Mouse (Mus musculus): ENCODE results near the gene Oscar. TPM values are rescaled to one million over a fixed set of nuclear protein-coding genes. Genes with fewer than 3 reads are reported as not detected.

Oscar gene
- under 1 TPM; 0.54 to 0.99 TPM for total RNA-seq (2021)

- no peak for DNase-seq (ENCODE audit: extremely low spot score in 1 of 2, low spot score in 1 of 2)
These were observed at the start of gene Oscar for GRCm38 (mm10) chr7:3616057-3616388. Oscar (minus strand) TSS chr7:3616157.

DNA sequence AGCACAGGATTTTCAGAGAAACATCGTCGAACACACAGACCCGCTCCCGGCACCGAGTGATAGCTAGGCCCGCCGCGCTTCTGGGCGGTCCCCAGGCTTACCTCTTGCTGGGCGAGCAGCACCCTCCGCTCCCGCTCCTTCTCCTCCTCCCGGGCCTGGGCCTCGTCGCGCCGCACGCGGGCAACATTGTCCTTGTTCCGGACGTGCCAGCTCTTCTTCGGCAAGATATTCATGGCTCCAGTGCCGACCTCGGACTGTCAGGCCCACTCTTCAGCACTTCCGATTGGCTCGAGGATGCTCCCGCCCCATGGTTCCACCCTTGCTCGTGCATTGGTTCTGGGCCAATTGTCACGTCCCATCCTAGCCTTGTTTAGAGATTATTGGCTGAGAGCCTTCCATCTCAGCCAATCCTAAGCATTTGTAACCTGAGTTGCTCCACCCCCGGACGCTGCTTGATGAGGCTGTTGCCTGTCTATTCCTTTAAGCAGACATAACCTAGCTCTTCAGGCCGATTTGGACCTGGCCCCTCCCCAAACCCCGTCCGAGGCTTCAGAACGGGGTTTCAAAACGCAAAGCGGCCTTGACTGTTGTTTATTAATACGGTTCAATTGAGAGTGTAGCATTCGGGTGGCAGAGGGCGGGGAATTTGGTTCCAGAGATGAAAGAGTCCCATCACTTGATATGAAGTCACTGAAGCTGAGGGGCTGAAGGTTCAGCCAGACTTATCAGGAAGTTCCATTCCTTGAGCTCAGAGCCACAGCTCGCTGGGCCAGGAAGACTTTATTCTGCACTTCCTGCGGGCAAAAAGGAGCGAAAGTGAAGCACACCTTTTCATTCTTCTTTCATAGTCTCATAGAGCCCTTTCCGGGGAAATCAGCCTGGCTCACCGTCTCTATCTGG, 49.5 kb upstream of the Oscar start, which contains the start of gene Leng1:
Gene Leng1 (minus strand): TSS at position 626 of the 900 bp plus-strand sequence.
- DNase-seq (ENCODE audit: extremely low spot score in 1 of 2, low spot score in 1 of 2): peak; percentile 84 to 86

GRCm38 (mm10) chr7:3664524-3665214, 48.7 kb upstream of the Oscar start:
- DNase-seq (ENCODE audit: extremely low spot score in 1 of 2, low spot score in 1 of 2): no peak

GRCm38 (mm10) chr7:3658578-3658977, 42.6 kb upstream of the Oscar start:
- DNase-seq (ENCODE audit: extremely low spot score in 1 of 2, low spot score in 1 of 2): no peak

DNA sequence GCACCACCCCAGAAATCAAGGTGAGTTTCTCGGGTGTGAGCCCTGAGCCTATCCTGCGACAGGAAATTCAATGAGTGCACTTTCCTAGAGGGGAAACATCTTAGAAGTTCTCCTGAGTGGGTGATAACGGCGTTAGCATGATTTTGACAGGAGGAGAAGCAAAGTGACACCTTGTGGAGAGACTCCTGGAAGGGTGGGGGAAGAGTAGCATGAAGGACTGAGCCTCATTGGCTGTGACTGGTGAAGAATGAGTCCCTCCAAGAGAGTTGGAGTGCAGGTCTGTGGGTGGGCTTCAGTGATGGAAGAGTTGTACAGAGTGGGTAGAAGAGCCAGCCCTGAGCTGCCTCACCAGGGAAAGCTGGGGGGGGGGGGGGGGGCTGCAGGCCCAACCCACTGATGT, 41.0 kb upstream of the Oscar start:
- DNase-seq (ENCODE audit: extremely low spot score in 1 of 2, low spot score in 1 of 2): no peak

DNA sequence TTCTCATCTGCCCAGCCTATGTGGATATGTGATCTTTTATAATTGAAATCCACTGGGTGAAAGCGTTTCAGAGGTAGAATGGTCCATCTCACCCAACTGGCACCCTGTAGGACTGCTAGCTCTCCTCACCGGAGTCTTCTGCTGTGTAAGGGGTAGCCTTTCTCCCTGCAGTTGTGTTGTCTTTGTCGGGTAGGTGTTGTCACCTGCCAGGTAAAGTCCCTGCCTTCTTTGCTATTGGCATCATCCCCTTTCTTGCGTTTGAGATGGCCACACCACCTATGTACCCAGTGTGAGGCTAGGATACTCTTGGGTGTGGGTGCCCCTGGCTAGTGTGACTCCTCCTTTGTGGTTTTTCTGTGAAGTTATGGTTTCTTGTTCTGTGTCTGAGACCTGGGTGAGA, 30.7 kb upstream of the Oscar start:
- DNase-seq (ENCODE audit: extremely low spot score in 1 of 2, low spot score in 1 of 2): no peak

- DNase-seq (ENCODE audit: extremely low spot score in 1 of 2, low spot score in 1 of 2): no peak
These were observed 30.2 kb upstream of the Oscar start for GRCm38 (mm10) chr7:3646188-3646587.

DNA sequence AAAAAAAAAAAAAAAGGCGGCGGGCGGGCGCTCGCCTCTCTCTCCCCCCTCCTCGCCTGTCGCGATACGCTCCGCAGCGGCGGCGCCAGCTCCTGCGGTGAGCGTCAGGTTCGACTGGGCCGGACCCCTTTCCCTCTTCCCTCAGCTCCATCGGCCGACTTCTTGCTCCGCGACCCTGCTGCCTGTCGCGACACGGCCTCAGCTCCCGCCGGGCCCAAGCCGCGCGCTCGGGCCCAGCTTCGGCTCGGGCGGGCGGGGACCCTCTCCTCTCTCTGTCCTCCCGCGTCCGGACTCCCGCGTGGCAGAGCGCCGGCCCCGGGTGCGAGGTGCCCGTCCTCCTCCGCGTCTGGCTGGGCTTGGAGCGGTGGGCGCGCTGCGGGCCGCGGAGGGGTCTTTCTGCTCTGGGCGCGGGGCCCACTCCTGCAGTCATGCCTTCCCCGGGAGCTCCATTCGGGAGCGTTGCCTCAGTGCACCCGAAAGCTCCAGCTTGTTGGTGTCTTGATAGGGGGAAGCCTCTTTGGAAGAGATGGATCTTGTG, 29.6 kb upstream of the Oscar start:
- no peak for DNase-seq (ENCODE audit: extremely low spot score in 1 of 2, low spot score in 1 of 2)

GRCm38 (mm10) chr7:3644672-3645487, 28.9 kb upstream of the Oscar start, which contains the start of gene Cnot3:
Cnot3 (plus strand) TSS chr7:3645268.
- DNase-seq (ENCODE audit: extremely low spot score in 1 of 2, low spot score in 1 of 2): peak; percentile 87 to 93

DNA sequence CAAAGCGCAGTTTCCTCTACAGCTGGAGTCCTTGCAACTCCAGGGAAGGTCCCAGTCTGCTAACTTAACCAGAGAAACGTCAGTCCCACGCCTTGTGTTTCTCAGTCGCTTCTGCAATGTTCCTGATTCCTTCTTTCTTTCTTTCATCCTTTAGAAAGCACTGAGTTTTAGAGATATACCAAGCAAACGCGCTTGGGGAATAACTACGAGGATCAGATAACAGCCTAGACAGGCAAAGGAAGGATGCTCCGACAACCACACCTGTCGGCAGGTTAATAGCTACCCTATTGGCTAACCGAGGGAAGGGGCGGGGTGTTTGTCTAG, 28.4 kb upstream of the Oscar start:
- peak in 1 of 2 experiments; percentile 81 for DNase-seq (ENCODE audit: extremely low spot score in 1 of 2, low spot score in 1 of 2)

DNA sequence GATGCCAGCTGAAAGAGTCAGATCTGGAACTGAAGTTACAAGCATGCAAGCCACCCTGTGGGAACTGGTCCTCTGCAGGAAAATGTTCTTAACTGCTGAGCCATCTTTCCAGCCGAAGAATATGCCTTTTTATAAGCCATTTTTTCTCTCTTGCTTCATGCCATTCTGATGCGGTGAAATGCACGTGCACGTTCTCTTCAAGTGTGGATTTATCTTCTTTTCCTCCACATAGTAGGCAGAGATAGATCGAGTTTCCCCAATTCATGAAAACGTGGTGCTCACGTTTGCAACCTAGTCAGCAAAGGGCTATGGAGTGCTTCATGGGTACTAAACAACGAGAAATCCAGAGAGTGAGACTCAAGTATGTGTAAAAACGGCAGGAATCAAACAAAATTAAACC, 27.9 kb upstream of the Oscar start:
- no peak for DNase-seq (ENCODE audit: extremely low spot score in 1 of 2, low spot score in 1 of 2)

GRCm38 (mm10) chr7:3643412-3643811, 27.5 kb upstream of the Oscar start:
- DNase-seq (ENCODE audit: extremely low spot score in 1 of 2, low spot score in 1 of 2): no peak

DNA sequence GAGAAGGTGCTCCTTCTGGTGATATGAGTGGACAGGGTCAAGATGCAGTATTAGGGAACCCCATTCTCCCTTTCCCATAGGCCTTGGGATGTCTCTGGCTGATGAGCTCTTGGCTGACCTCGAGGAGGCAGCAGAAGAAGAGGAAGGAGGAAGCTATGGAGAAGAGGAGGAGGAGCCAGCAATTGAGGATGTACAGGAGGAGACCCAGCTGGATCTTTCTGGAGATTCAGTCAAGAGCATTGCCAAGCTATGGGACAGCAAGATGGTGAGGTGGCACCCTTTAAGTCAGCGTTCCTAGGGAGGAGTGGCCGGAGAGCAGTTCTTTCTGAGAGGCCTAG, 14.5 kb upstream of the Oscar start:
- no peak for DNase-seq (ENCODE audit: extremely low spot score in 1 of 2, low spot score in 1 of 2)

DNA sequence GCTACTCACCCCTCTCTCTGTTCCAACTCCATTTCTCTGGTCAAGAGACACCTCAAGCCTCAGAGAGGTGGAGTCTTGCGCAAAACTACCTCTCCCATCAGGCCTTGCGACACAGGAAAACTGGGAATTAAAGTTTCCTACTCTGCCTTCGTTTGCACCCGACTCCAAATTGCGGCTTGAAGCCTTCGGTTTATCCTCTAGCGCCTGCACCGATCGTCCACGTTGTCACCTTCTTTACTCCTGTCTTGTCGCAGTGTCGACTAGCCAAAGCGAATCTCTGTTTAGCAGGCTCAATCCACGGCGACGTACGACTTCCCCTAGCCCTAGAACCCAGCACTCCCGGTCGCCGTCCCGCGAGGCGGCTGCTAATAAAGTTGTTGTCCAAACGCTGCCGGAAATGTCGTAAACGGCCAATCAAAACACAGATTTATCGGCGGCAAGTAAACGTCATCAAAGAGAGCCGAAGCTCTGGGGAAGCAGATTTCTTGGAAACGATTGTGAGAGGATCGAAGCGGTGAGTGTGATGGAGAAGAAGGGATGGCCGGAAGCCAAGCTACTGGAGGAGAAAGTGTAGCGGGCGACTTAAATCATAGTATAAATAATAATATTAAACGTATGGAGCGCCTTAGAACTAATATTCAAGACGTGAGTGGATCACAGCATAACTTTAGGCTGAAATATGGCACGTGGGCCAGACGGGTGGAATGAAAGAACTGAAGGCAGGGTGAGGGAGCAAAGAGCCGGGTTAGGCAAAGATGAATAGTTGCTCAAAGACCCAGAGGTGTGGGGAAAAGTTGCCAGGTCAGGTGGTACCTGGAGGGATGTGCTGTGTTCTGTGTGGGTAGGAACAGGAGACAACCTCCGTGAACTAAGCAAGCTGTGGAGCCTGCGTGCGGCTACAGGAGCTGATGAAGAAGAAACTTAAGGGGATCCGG, 13.9 kb upstream of the Oscar start, which contains the start of the genes Tfpt and Prpf31:
Gene Tfpt (minus strand): TSS at position 387 of the 935 bp plus-strand sequence.
Gene Prpf31 (plus strand): TSS at position 443 of the 935 bp plus-strand sequence.
- peak; percentile 82 to 92 for DNase-seq (ENCODE audit: extremely low spot score in 1 of 2, low spot score in 1 of 2)

DNA sequence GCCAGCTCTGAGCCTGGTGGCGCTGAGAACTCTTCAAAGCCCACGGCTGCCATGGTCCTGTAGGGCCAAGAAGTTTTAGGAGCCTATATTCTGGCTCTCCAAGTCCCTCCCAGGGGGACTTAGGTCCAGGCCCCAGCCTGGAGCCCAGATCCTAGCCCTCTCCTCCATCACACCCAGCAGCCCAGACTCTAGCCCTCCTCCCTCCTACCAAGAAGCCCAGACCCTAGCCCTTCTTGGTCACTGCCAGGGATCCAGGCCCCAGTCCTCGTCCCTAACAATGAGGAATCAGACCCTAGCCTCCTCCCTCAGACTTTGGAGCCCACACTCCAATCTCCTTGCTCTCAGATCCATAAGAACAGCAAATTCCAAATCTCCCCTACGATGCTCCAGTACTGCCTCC, 13.1 kb upstream of the Oscar start:
- no peak for DNase-seq (ENCODE audit: extremely low spot score in 1 of 2, low spot score in 1 of 2)

DNA sequence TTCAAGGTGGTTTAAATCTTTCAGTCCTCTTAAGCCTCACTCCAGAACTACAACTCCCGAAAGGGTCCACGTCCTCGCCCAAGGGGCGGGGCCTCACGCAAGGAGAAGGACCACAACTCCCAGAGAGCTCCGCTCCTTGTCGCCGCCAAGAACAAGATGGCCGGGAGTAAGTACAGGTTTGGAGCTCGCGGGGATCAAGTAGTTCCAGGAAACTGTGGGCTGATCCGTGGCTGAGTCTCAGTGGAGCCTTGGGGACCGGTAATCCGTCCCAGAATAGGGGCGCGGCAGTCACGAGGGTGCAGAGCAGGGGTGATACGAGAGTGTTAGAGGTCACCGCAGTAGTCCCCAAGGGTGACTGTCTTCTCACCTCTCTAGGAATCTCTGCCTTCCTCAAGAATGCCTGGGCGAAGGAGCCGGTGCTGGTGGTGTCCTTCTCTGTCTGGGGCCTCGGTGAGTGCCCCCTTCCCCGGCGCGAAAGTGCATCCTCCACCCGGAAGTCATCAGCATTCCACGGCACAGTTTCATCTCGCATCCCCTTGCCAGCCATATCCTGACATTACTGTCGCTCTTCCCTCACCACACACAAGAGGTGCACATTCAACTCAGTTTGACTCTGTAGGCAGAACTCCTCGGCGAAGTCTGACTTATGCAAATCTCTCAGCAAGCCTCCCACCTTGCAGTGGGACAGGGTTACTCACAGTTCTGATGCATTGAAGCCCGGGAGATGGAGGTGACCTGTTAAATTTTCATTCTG, 1.5 kb upstream of the Oscar start, which contains the start of gene Ndufa3:
Gene Ndufa3 (plus strand): TSS at position 132 of the 754 bp plus-strand sequence.
- DNase-seq (ENCODE audit: extremely low spot score in 1 of 2, low spot score in 1 of 2): peak; percentile 65 to 70

- peak in 1 of 2 experiments; percentile 53 for DNase-seq (ENCODE audit: extremely low spot score in 1 of 2, low spot score in 1 of 2)
These were observed 658 bp upstream of the Oscar start for GRCm38 (mm10) chr7:3616389-3617241.

GRCm38 (mm10) chr7:3614021-3614420, 1.9 kb downstream of the Oscar start:
- DNase-seq (ENCODE audit: extremely low spot score in 1 of 2, low spot score in 1 of 2): no peak

Data from layer of hippocampus, postnatal 25 days (tissue).